Mouse (Mus musculus) MEL-GATA-1-ER (cell line): Measurements from ENCODE around the gene Gm10337.

Experiments
- DNase-seq: peaks from one replicate; pipeline ENCODE4 v3.0.0-alpha.2; 2012; ENCODE audit warnings: low read depth; ENCODE audit errors: extremely low read depth

Gene Gm10337

GRCm38 (mm10) chr15:102547478-102547877, 44.0 kb downstream of the Gm10337 start:
- no peak for DNase-seq

- DNase-seq, result no peak
Measured at GRCm38 (mm10) chr15:102552599-102552998, 49.1 kb downstream of the Gm10337 start.
